Mouse (Mus musculus) midbrain, embryonic 13.5 days (tissue): Measurements from ENCODE around the gene Mtnr1b. TPM values are rescaled to one million over a fixed set of nuclear protein-coding genes. Genes with fewer than 3 reads are reported as not detected.

Experiments
- ATAC-seq: fragments of 200-750 bp; cut with Nextera tagmentation; 2 replicates; pipeline ENCODE4 v1.8.0; 2017; ENCODE audit warnings: mild to moderate bottlenecking, moderate TSS enrichment, moderate library complexity
- H3K27ac ChIP-seq: fragments of 300-500 bp; sonication (generic); 2 replicates; pipeline ENCODE4 v1.5.1; 2015; ENCODE audit warnings: inconsistent platforms, mild to moderate bottlenecking, moderate library complexity
- H3K27me3 ChIP-seq: fragments of 300-500 bp; sonication (generic); 2 replicates; pipeline ENCODE4 v1.6.1; 2015; ENCODE audit warnings: mild to moderate bottlenecking, inconsistent platforms
- H3K36me3 ChIP-seq: fragments of 300-500 bp; sonication (generic); 2 replicates; pipeline ENCODE4 v1.6.1; 2015; ENCODE audit warnings: mild to moderate bottlenecking, inconsistent platforms
- H3K4me1 ChIP-seq: fragments of 300-500 bp; sonication (generic); replicated peaks from 2 replicates; pipeline ENCODE4 v1.6.1; 2015; ENCODE audit warnings: inconsistent platforms
- H3K4me2 ChIP-seq: fragments of 300-500 bp; sonication (generic); replicated peaks from 2 replicates; pipeline ENCODE4 v1.6.1; 2015; ENCODE audit warnings: moderate library complexity, mild to moderate bottlenecking, inconsistent platforms
- H3K4me3 ChIP-seq: fragments of 300-500 bp; sonication (generic); replicated peaks from 2 replicates; pipeline ENCODE4 v1.5.1; 2015; ENCODE audit warnings: mild to moderate bottlenecking, inconsistent platforms
- H3K9ac ChIP-seq: fragments of 300-500 bp; sonication (generic); replicated peaks from 2 replicates; pipeline ENCODE4 v1.6.1; 2015; ENCODE audit warnings: mild to moderate bottlenecking, inconsistent platforms
- H3K9me3 ChIP-seq: fragments of 300-500 bp; sonication (generic); 2 replicates; pipeline ENCODE4 v1.6.1; 2016; ENCODE audit warnings: mild to moderate bottlenecking, inconsistent platforms
- WGBS: fragments of 180-500 bp; shearing (Covaris S2); methylation state at CpG from one replicate; pipeline ENCODE4 v1.1.7; 2015; 5-methylcytosine and 5-hydroxymethylcytosine counted together
- polyA plus RNA-seq: library from polyadenylated mRNA; unstranded; fragments of >200 nt; fragmentation: Nextera tagmentation; extraction: Ambion mirVana; gene quantifications from 2 replicates; pipeline ENCODE4 v1.2.1, GENCODE M21; 2015

Mtnr1b gene
- polyA plus RNA-seq, 1 experiment from 2014 or later, result not detected

DNA sequence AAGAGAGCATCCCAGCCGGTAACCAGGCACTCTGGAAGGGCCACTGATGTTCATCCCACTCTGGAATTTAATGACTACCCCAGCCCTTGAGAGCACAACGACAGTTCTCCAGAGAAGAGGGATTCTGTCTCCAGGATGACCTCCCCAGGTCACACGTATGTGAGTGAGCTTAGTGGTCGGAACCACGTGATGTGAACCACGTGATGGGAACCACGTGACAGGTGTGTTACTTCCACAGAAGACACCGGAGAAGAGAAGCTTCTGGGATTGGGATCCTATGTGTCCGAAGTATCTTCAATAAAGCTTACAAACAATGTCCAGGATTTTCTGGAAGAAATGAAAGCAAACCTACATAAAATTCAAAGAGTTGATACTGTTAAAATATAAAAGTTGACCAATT lies 82.3 kb downstream of the Mtnr1b start:
- Histone ChIP-seq H3K4me1 (no peaks in the 10 kb centered on the region), H3K9me3 (no peaks in the 10 kb centered on the region), H3K9ac (no peak overlapping the region), H3K4me3 (no peak overlapping the region), H3K36me3 (no peaks in the 10 kb centered on the region), H3K27me3 (no peaks in the 10 kb centered on the region), H3K27ac (no peak overlapping the region), H3K4me2 (no peak overlapping the region)
- WGBS, result 89% methylated on average over 9 of the region's 9 CpGs
- no peak for ATAC-seq

GRCm38 (mm10) chr9:15786610-15787009 lies 87.7 kb downstream of the Mtnr1b start:
- 70% methylated on average over 2 of the region's 2 CpGs for WGBS
- Histone ChIP-seq H3K4me2 (no peak overlapping the region), H3K27me3 (no peaks in the 10 kb centered on the region), H3K27ac (no peak overlapping the region), H3K4me3 (no peak overlapping the region), H3K9me3 (no peaks in the 10 kb centered on the region), H3K36me3 (no peaks in the 10 kb centered on the region), H3K9ac (no peak overlapping the region), H3K4me1 (no peaks in the 10 kb centered on the region)
- ATAC-seq, result no peak

DNA sequence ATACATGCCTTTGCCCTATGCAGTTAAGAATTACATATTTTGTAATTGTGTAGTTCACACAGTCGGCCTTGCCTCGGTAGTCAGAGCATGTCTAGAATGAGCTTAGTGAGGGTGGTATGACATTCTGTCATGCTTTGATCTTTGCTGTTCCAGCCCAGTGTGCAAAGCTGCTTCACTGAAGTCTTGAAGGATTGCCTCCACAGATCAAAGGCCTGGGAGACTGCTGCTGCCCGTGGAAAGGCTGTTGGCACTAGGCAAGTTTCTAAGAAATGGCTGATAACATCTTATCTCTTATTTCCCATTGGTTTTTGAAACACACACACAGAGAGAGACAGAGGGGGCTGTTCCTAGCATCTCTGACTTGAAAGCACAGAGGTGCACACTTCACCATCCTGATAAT lies 88.2 kb downstream of the Mtnr1b start:
- H3K9me3 ChIP-seq, result no peaks in the 10 kb centered on the region
- H3K27me3 ChIP-seq, result no peaks in the 10 kb centered on the region
- no peaks in the 10 kb centered on the region for H3K36me3 ChIP-seq
- no peak overlapping the region for H3K27ac ChIP-seq
- no peaks in the 10 kb centered on the region for H3K4me1 ChIP-seq
- ATAC-seq, result no peak
- H3K4me2 ChIP-seq, result no peak overlapping the region
- 53% methylated on average over 3 of the region's 3 CpGs for WGBS
- H3K9ac ChIP-seq, result no peak overlapping the region
- H3K4me3 ChIP-seq, result no peak overlapping the region

- no peak for ATAC-seq
- H3K4me3 ChIP-seq, result no peak overlapping the region
- WGBS, result 77% methylated on average over 4 of the region's 4 CpGs
Observed at GRCm38 (mm10) chr9:15781936-15782335, 92.4 kb downstream of the Mtnr1b start.

DNA sequence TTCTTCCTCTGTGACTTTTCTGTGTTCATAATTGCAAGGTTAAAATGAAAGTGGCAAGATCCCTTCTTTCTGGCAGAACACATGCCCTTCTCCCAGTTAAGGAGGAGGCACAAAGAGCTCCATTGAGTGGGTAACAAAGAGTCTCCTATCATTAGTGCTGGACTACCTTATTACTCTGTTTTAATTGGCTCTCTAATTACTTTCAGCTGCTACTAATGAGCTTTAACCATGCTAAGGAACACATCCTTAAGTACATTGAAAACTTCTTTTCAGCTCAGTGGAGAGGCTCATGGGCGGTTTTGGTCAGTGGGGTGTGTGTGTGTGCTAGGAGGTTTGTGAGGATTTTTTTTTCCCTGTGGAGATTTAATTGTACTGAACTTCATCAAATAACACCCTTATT lies 99.4 kb downstream of the Mtnr1b start:
- 0 out of 2 replicates have a peak, but pooled peaks cover 2% of the 10 kb centered on the region for H3K4me1 ChIP-seq
- no peaks in the 10 kb centered on the region for H3K9me3 ChIP-seq
- no peaks in the 10 kb centered on the region for H3K36me3 ChIP-seq
- no peak overlapping the region for H3K27ac ChIP-seq
- no peak overlapping the region for H3K9ac ChIP-seq
- 52% methylated on average over 1 of the region's 1 CpGs for WGBS
- peak; percentile 59 for ATAC-seq
- no peaks in the 10 kb centered on the region for H3K27me3 ChIP-seq
- no peak overlapping the region for H3K4me2 ChIP-seq
- no peak overlapping the region for H3K4me3 ChIP-seq

More at GRCm38 (mm10) chr9:15781936-15782335, 92.4 kb downstream of the Mtnr1b start:
- Histone ChIP-seq H3K4me2 (no peak overlapping the region), H3K36me3 (no peaks in the 10 kb centered on the region), H3K27ac (no peak overlapping the region), H3K4me1 (no peaks in the 10 kb centered on the region), H3K9me3 (no peaks in the 10 kb centered on the region), H3K9ac (no peak overlapping the region), H3K27me3 (no peaks in the 10 kb centered on the region)

Other genes starting within 250 kb of the Mtnr1b start
- gene Deup1, start 246.6 kb downstream of the Mtnr1b start, polyA plus RNA-seq, result 0.96 and 1.0 TPM in 2 replicates
- gene Slc36a4, start 164.8 kb downstream of the Mtnr1b start, polyA plus RNA-seq, result 21.1 and 23.2 TPM in 2 replicates